Mouse (Mus musculus): Measurements from ENCODE around the gene F8a.
"Not testable (repeated sequence)": the region's sequence is repeated elsewhere in the genome, so short reads cannot be mapped to it uniquely, and the experiment has no call there.

DNA sequence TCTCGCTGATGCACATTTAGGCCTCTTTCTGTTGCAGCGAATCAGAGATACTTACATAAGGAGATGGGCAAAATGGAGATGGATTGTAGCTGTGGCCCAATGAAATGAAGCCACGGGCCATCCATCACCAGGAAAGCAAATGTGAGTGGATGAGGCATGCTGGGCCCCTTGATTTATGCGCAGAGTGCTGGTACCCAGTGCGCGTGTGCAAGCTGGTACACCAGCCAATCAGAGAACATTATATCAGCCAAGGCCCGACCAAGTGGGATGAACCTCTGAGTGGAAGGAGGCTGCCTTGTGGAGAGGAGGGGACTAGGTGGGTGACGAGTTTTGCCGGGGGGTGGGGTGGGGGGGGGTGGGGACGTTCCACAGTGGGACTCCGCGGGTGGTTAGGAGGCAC lies 36.2 kb upstream of the F8a start, which contains the start of gene Xlr3b:
- TF ChIP-seq CTCF (IDR thresholded peaks at IDR 0.05; ENCODE audit: borderline replicate concordance, extremely low read depth, insufficient read depth, insufficient read length); POLR2A (IDR thresholded peaks at IDR 0.05; ENCODE audit: borderline replicate concordance, extremely low read depth, insufficient read depth, insufficient read length, poor library complexity, severe bottlenecking): not testable (repeated sequence)

Measured in brain, embryonic 14.5 days (tissue).